Mouse (Mus musculus): ENCODE measurements at regions not wholly inside any gene's neighbourhood (a gene's known extent, or its start where the extent isn't known, plus 50 kb on each side); places are given as distances from the start of the nearest gene placed in this dataset.
A peak's percentile ranks its signal among the peaks of the same experiment; 100 is the strongest.

GRCm38 (mm10) chr4:31697769-31698505 is 266.0 kb upstream of the Map3k7 start:
- no peak for DNase-seq (ENCODE audit: inconsistent ontology term)

GRCm38 (mm10) chr4:31698506-31698782 is 265.5 kb upstream of the Map3k7 start:
- no peak for DNase-seq (ENCODE audit: inconsistent ontology term)

GRCm38 (mm10) chr4:31699296-31699695 is 264.6 kb upstream of the Map3k7 start:
- no peak for DNase-seq (ENCODE audit: inconsistent ontology term)

- DNase-seq (ENCODE audit: inconsistent ontology term): no peak
Measured at GRCm38 (mm10) chr4:31714054-31714651, 249.7 kb upstream of the Map3k7 start.

- DNase-seq (ENCODE audit: inconsistent ontology term): no peak
Measured at GRCm38 (mm10) chr4:31723501-31723900, 240.4 kb upstream of the Map3k7 start.

GRCm38 (mm10) chr4:31724400-31724799 is 239.5 kb upstream of the Map3k7 start:
- DNase-seq (ENCODE audit: inconsistent ontology term): no peak

- DNase-seq (ENCODE audit: inconsistent ontology term): no peak
Measured at GRCm38 (mm10) chr4:31727498-31728148, 236.3 kb upstream of the Map3k7 start.

- no peak for DNase-seq (ENCODE audit: inconsistent ontology term)
Measured at GRCm38 (mm10) chr4:31728149-31728516, 235.8 kb upstream of the Map3k7 start.

GRCm38 (mm10) chr4:31743776-31744175 is 220.1 kb upstream of the Map3k7 start:
- no peak for DNase-seq (ENCODE audit: inconsistent ontology term)

GRCm38 (mm10) chr4:31744431-31744830 is 219.5 kb upstream of the Map3k7 start:
- DNase-seq (ENCODE audit: inconsistent ontology term): no peak

- no peak for DNase-seq (ENCODE audit: inconsistent ontology term)
Measured at GRCm38 (mm10) chr4:31753677-31754312, 210.1 kb upstream of the Map3k7 start.

- DNase-seq (ENCODE audit: inconsistent ontology term): no peak
Measured at GRCm38 (mm10) chr4:31757126-31757525, 206.8 kb upstream of the Map3k7 start.

GRCm38 (mm10) chr4:31760116-31760515 is 203.8 kb upstream of the Map3k7 start:
- peak; percentile 66 for DNase-seq (ENCODE audit: inconsistent ontology term)

- DNase-seq (ENCODE audit: inconsistent ontology term): no peak
Measured at GRCm38 (mm10) chr4:31762199-31762598, 201.7 kb upstream of the Map3k7 start.

- peak; percentile 79 for DNase-seq (ENCODE audit: inconsistent ontology term)
Measured at GRCm38 (mm10) chr4:31768026-31768626, 195.8 kb upstream of the Map3k7 start.

GRCm38 (mm10) chr4:31769325-31769724 is 194.6 kb upstream of the Map3k7 start:
- no peak for DNase-seq (ENCODE audit: inconsistent ontology term)

- DNase-seq (ENCODE audit: inconsistent ontology term): no peak
Measured at GRCm38 (mm10) chr4:31786284-31786683, 177.6 kb upstream of the Map3k7 start.

GRCm38 (mm10) chr4:31817574-31818240 is 146.2 kb upstream of the Map3k7 start:
- DNase-seq (ENCODE audit: inconsistent ontology term): no peak

- DNase-seq (ENCODE audit: inconsistent ontology term): peak; percentile 44
Measured at GRCm38 (mm10) chr4:31819521-31820259, 144.2 kb upstream of the Map3k7 start.

GRCm38 (mm10) chr4:31823574-31824348 is 140.1 kb upstream of the Map3k7 start:
- DNase-seq (ENCODE audit: inconsistent ontology term): no peak
